Mouse (Mus musculus) gonadal fat pad, adult 2 months (tissue): ENCODE measurements at regions not wholly inside any gene's neighbourhood (a gene's known extent, or its start where the extent isn't known, plus 50 kb on each side); places are given as distances from the start of the nearest gene placed in this dataset.
A peak's percentile ranks its signal among the peaks of the same experiment; 100 is the strongest.

ENCODE experiments used
- DNase-seq: peaks from one replicate; pipeline ENCODE4 v3.0.0-alpha.2; 2012; ENCODE audit warnings: low read depth

GRCm38 (mm10) chr4:95388556-95388955 lies 168.8 kb upstream of the Fggy start:
- no peak for DNase-seq

DNA sequence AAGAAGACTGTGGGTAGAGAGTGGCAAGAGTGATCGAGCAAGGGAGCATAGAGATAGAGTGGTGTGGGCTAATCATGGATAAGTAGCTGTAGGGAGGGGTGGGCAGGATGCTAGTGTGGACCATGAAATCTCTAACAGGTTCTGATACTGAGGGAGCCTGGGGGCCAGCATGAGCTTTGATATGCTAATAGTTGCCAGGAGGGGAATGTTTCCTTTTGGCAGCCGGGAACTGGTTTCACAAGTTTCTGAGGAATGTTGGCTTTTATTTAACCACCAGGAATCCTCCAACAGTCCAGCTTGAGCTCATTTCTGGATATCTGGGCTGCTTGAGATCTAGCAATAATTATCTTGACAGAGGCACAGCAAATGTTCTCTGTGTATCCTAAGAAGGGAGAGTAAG lies 167.7 kb upstream of the Fggy start:
- DNase-seq, result no peak

GRCm38 (mm10) chr4:95390549-95390948 lies 166.8 kb upstream of the Fggy start:
- DNase-seq, result no peak

DNA sequence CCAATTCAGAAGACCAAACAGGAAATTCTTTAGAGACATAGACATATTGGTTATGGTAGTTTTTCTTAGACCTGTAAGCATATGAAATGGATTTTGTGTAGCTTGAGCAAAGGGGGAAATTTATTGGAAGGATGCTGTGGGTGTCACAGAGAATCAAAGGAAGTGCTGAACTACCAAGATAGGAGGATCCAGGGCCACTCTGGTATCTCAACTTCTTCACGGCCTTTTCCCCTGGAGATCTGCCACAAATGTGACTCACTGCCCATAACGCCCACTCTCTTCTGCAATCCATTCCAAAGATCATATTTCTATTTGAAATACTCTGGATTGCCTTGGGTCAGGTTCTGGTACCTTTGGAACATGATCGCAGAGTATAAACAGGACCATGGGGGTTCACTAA lies 161.6 kb upstream of the Fggy start:
- DNase-seq, result no peak

DNA sequence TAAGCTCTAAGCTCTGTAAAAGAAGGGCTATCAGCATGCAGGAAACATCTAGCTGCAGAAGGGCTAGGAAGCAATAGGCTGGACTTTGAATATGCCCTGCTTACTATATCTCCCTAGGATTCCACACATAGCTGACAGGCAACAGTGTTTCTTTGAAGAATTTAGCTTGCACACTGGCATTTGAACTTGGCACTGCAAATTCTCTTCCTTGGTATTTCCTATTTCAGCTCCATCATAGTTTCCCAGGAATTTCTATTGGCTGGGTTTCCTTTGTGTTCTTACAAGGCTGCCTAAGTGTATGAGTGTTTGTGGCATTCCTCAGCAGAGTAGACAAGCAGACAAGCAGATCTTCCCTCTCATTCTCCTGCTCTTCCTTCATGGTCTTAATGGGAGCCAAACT lies 159.0 kb upstream of the Fggy start:
- DNase-seq, result no peak

GRCm38 (mm10) chr4:95402273-95402672 lies 155.0 kb upstream of the Fggy start:
- no peak for DNase-seq

DNA sequence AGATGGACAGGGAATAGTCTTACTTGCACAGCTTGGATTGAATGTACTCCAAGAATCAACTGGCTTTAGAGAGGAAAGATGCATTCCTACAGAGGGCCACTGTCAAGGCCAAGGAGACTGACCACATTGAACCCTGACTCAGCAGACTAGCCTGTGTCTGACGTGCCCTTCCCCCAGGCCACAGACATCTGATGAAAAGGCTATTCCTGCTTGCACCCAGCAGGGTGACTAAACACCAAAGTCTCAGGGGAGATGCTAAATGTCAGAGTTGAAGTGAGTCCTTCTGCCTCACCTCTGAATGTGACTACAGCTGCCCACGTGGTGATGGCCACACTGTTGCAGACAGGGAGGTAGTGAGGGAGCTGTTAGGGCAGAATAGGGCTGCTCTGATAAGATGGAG lies 140.2 kb upstream of the Fggy start:
- no peak for DNase-seq

- DNase-seq, result no peak
Measured at GRCm38 (mm10) chr4:95426563-95426962, 130.7 kb upstream of the Fggy start.

DNA sequence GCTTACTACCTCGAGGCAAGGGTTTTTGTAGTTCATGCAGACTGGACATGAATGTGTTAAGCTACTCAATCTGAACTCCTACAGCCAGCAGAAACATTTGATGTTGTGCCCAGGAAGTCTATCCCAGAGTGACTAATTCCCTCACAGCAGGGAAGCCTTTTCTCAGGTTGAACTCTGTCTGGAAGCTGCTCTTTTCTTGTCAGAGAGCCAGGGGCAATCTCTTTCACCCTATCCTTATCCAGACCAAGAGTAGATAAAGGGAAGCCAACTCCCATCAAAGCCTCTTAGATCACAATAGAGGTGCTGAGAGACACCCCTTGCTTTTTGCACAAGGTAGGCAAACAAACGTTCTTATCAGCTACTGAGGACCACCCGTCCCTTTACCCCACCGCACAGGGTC lies 122.8 kb upstream of the Fggy start:
- no peak for DNase-seq

DNA sequence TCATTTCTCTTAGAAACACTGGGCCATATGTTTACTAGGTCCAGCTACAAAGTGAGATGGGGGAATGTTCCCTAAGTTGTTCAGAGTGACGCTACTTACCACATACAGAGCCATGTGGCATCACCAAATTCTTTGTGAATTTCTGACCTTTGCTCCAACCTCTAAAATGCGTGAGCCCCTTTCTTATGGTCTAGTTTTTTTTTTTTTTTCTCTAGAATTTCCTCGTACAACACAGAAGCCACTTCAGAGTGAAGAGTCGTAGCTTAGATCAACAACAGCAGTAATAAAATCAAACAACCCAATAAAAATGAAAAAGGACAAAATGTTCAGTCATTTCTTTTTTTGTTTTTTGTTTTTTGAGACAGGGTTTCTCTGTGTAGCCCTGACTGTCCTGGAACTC lies 122.2 kb upstream of the Fggy start:
- no peak for DNase-seq

- no peak for DNase-seq
Measured at GRCm38 (mm10) chr4:95439834-95440233, 117.5 kb upstream of the Fggy start.

DNA sequence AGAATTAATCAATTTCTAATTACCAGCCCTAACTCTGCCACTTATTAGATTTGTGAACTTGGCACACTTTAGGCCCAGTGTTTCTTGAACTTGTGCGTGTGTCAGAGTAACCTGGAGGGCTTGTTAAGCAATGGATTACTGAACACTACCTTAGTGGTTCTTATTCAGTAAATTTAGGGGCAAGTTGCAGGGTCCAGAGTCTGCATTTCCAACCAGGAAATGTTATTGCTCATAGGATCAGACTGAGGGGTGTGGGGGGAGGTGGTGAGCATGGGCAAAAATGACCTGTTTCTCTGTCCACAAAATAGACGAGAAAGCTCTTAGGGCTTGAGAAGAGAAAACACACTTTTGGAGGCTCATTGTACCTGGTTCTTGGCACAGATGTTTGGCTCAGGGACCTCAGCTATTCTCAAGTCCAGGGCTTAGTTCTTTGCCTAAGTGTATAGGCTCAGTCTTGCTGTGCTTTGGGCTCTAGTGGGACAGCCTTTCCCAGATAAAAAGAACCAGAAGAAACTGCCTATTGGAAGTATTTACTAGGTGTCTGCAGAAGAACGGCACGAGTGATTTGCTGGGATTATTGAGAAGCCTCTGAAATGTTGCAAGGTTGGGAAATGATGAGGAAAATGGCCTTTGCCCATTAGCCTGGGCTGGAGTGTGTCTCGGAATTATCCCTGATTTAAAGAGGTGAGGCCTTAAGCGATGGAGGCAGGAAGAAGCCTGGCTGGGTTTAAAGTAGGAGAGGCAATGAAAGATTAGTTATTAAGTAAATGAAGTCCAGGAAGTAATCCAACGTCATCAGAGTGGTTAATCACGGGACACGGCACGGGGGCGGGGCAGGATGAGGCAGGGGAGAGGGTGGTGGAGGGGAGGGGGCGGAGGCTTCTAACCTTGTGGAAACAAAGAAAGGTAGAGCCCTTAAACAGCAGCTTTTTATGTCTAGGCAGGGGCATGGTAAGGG lies 113.2 kb upstream of the Fggy start:
- DNase-seq, result peak; percentile 45

DNA sequence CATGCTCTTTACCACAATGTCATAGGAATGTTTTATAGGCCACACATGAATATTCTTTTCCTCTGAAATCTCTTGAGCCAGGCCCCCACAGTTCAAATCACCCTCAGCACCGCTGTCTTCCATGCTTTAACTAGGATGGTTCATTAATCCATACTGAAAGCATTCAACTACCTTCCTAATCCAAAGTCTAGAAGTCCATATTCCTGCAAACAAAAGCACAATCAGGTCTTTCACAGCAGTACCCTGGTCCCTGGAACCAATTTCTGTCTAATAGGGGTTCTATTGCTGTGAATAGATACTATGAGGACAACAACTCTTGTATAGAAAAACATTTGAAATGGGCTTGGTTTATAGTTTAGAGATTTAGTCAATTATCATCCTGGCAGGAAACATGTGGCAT lies 107.0 kb upstream of the Fggy start:
- DNase-seq, result no peak

GRCm38 (mm10) chr4:95451831-95452230 lies 105.5 kb upstream of the Fggy start:
- no peak for DNase-seq

GRCm38 (mm10) chr4:95456318-95456717 lies 101.0 kb upstream of the Fggy start:
- DNase-seq, result no peak

DNA sequence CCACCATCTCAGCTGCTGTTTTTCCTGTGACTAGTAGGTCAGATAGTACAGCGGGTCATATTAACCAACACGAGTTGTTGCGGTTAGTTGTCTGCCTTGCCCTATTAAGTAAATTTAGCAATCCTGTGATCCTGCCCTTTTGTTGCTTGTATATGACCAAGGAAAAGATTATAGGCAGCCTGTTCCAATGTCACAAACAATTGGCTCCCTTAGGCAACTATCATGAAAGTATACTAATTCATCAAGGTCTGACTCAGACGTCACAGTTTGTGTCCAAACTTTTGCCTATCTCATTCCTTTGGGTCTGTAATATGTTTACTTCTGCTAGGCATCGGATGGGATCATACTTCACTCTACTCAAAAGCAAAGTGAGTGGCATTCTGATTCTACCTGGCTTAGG lies 100.4 kb upstream of the Fggy start:
- DNase-seq, result no peak

GRCm38 (mm10) chr4:95462476-95462875 lies 94.8 kb upstream of the Fggy start:
- no peak for DNase-seq

DNA sequence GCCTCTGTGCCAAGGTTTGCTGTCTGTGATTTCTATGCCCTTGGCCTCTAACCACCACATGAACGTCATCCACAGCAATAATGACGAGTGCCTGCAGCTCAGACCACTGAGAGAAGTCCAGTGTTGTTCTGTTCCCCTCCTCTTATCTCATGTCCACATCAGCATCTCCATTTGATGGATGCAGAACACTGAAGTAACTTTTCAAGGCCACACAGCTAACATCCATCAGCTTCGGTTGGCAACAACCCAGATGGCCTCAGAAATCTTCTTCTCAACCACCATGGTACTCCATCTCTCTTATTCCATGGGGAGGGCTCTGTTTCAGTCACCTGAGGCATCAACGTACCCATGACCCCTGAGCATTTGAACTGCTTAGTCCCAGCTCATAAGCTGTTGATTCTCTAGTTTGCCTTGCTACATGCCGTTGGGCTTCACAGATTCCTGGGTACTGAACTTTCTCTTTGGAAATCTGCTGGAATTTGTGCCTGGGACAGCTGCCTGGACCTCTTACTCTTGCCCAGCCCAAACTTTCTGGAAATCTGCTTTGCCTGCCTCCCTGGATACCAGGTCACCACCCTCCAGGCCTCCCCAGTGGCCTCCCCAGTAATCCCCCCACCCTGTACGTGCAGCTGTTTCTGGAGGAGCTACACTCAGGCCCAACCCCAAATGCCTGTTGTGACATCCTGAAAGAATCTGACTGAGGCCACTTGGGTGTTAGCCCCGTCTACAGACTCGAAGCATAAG lies 94.1 kb upstream of the Fggy start:
- DNase-seq, result no peak

DNA sequence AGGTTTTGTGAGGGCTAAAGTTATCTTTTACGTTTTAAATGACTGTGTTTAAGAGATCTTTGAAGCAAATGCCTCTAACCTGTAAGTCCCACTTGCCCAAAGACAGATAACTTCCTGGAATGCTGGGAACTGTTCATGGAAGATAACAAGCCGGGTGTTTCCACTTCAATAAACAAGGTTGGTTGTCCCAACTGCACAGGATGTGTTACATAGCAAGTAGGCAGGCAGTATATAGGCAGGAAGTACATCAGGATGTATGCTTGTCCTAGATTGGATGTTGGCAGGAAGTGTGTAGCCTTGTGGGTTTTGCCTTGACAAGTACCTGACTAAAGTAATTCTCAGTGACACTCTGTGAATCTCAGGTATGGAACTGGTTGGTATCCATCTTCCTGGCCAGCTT lies 90.7 kb upstream of the Fggy start:
- DNase-seq, result no peak

DNA sequence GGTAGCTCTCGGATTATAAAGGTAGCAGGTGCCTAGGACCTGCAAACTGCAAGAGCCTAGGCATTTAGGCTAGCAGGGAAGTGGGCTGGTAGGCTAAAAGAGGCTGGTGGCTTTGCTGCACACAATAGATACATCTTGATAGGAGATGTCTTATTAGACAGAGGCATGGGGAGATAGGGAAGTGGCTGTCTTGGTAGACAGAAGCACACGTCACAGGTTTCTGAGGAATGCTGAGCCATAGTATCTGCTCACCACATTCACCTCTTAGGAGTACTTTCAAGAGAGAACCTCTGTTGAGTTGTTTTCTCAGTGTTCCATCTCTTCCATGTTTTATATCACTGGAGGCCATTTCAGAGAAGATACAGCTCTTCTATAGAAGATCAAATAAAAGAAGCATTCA lies 89.8 kb upstream of the Fggy start:
- DNase-seq, result no peak

- DNase-seq, result no peak
Measured at GRCm38 (mm10) chr4:95474726-95475406, 82.4 kb upstream of the Fggy start.

GRCm38 (mm10) chr4:95476071-95476724 lies 81.1 kb upstream of the Fggy start:
- peak; percentile 42 for DNase-seq
